Mouse (Mus musculus): ENCODE measurements around the gene Dyrk1a. TPM values are rescaled to one million over a fixed set of nuclear protein-coding genes. Genes with fewer than 3 reads are reported as not detected.

Dyrk1a gene
- polyA plus RNA-seq, 1 experiment: 25.5 TPM

DNA sequence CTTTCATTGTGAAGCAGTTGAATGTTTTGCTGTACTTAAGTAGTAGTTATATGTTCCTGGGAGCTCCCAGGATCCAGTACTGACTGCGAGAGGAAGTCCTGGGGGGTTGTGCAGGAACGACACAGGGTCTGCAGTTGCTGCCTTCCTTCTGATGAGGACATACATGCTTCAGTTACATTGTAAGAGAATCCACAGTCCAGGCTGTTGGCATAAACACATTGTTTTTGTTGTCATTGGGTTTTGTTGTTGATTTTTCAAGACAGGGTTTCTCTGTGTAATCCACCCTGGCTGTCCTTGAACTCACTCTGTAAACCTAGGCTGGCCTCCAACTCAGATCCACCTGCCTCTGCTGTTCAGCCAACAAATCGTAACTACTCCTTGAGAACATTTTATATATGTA lies 80.1 kb downstream of the Dyrk1a start:
- no peaks in the 10 kb centered on the region for H3K36me3 ChIP-seq (ENCODE audit: control insufficient read depth, insufficient read depth, low read length)
- H3K4me1 ChIP-seq (ENCODE audit: control insufficient read depth, insufficient read depth, low read length): peaks cover 11% of the 10 kb centered on the region; the same call in 1 of the 2 replicates
- H3K4me3 ChIP-seq (ENCODE audit: insufficient read depth, low read depth, low read length): no peak overlapping the region
- DNase-seq: no peak
- TF ChIP-seq POLR2A (IDR thresholded peaks at IDR 0.05; ENCODE audit: low read depth, low read length): no peak
- no peak for TF ChIP-seq CTCF (conservative IDR thresholded peaks at IDR 0.05; ENCODE audit: insufficient read depth, insufficient read length, low read depth, low read length)
- H3K27me3 ChIP-seq (replicated peaks; ENCODE audit: control insufficient read depth, insufficient read depth, low read length): no peaks in the 10 kb centered on the region
- 59% methylated on average over 3 of the region's 3 CpGs for WGBS
- H3K27ac ChIP-seq (ENCODE audit: insufficient read depth, low read depth, low read length): no peak overlapping the region

GRCm38 (mm10) chr16:94652091-94652713 lies 82.4 kb downstream of the Dyrk1a start:
- TF ChIP-seq POLR2A (IDR thresholded peaks at IDR 0.05; ENCODE audit: low read depth, low read length): no peak
- TF ChIP-seq CTCF (conservative IDR thresholded peaks at IDR 0.05; ENCODE audit: insufficient read depth, insufficient read length, low read depth, low read length): no peak
- WGBS: 51% methylated on average over 4 of the region's 4 CpGs
- no peak overlapping the region for H3K27ac ChIP-seq (ENCODE audit: insufficient read depth, low read depth, low read length)

GRCm38 (mm10) chr16:94655083-94655482 lies 85.3 kb downstream of the Dyrk1a start:
- Histone ChIP-seq H3K27ac (ENCODE audit: insufficient read depth, low read depth, low read length) (no peak overlapping the region), H3K27me3 (replicated peaks; ENCODE audit: control insufficient read depth, insufficient read depth, low read length) (no peaks in the 10 kb centered on the region), H3K4me1 (ENCODE audit: control insufficient read depth, insufficient read depth, low read length) (0 out of 2 replicates have a peak, but pooled peaks cover 3% of the 10 kb centered on the region), H3K36me3 (ENCODE audit: control insufficient read depth, insufficient read depth, low read length) (no peaks in the 10 kb centered on the region), H3K4me3 (ENCODE audit: insufficient read depth, low read depth, low read length) (no peak overlapping the region)
- 74% methylated on average over 6 of the region's 6 CpGs for WGBS
- TF ChIP-seq CTCF (conservative IDR thresholded peaks at IDR 0.05; ENCODE audit: insufficient read depth, insufficient read length, low read depth, low read length) (no peak), POLR2A (IDR thresholded peaks at IDR 0.05; ENCODE audit: low read depth, low read length) (no peak)
- no peak for DNase-seq

More at GRCm38 (mm10) chr16:94652091-94652713, 82.4 kb downstream of the Dyrk1a start:
- Histone ChIP-seq H3K36me3 (ENCODE audit: control insufficient read depth, insufficient read depth, low read length) (no peaks in the 10 kb centered on the region), H3K27me3 (replicated peaks; ENCODE audit: control insufficient read depth, insufficient read depth, low read length) (no peaks in the 10 kb centered on the region), H3K4me3 (ENCODE audit: insufficient read depth, low read depth, low read length) (no peak overlapping the region), H3K4me1 (ENCODE audit: control insufficient read depth, insufficient read depth, low read length) (0 out of 2 replicates have a peak, but pooled peaks cover 6% of the 10 kb centered on the region)
- DNase-seq: no peak

DNA sequence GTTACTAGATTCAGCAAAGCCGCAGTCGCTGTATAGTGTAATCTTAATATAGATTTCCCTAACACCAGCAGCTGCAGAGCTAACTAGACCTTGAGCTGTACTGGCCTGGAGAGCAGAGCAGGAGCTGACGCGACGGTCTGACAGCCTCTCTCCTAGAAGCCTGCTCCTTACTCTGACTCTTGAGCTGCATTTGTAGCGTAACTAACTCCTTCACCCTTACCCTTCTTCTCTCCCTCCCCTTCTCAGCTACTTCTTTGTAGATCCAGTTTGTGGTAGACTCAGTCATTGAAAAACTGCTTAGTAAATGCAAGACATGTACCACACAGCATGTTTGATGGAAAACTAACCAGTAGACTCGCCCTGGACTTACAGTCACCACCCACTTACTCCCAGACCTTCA lies 87.1 kb downstream of the Dyrk1a start:
- Histone ChIP-seq H3K27me3 (replicated peaks; ENCODE audit: control insufficient read depth, insufficient read depth, low read length) (no peaks in the 10 kb centered on the region), H3K4me3 (ENCODE audit: insufficient read depth, low read depth, low read length) (no peak overlapping the region), H3K27ac (ENCODE audit: insufficient read depth, low read depth, low read length) (no peak overlapping the region), H3K4me1 (ENCODE audit: control insufficient read depth, insufficient read depth, low read length) (0 out of 2 replicates have a peak, but pooled peaks cover 3% of the 10 kb centered on the region), H3K36me3 (ENCODE audit: control insufficient read depth, insufficient read depth, low read length) (no peaks in the 10 kb centered on the region)
- DNase-seq: no peak
- 67% methylated on average over 7 of the region's 7 CpGs for WGBS
- TF ChIP-seq CTCF (conservative IDR thresholded peaks at IDR 0.05; ENCODE audit: insufficient read depth, insufficient read length, low read depth, low read length): no peak
- no peak for TF ChIP-seq POLR2A (IDR thresholded peaks at IDR 0.05; ENCODE audit: low read depth, low read length)

DNA sequence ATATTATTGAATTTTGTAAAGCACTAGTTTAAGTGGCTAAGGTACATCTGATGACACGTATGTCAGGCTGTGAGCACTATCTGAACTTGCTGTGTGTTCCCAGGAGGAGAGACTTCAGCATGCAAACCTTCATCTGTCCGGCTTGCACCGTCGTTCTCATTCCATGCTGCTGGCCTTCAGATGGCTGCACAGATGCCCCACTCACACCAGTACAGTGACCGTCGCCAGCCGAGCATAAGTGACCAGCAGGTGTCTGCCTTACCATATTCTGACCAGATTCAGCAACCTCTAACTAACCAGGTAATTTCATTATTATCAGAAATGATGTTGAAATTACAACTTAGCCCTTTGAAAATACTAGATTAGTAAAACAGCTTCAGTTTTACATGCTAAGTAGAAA lies 89.6 kb downstream of the Dyrk1a start:
- Histone ChIP-seq H3K27ac (ENCODE audit: insufficient read depth, low read depth, low read length) (no peak overlapping the region), H3K4me1 (ENCODE audit: control insufficient read depth, insufficient read depth, low read length) (peaks cover 2% of the 10 kb centered on the region; the same call in 1 of the 2 replicates), H3K27me3 (replicated peaks; ENCODE audit: control insufficient read depth, insufficient read depth, low read length) (no peaks in the 10 kb centered on the region), H3K4me3 (ENCODE audit: insufficient read depth, low read depth, low read length) (no peak overlapping the region), H3K36me3 (ENCODE audit: control insufficient read depth, insufficient read depth, low read length) (no peaks in the 10 kb centered on the region)
- TF ChIP-seq CTCF (conservative IDR thresholded peaks at IDR 0.05; ENCODE audit: insufficient read depth, insufficient read length, low read depth, low read length): no peak
- DNase-seq: no peak
- WGBS: 89% methylated on average over 7 of the region's 7 CpGs

- 85% methylated on average over 8 of the region's 8 CpGs for WGBS
- Histone ChIP-seq H3K4me3 (ENCODE audit: insufficient read depth, low read depth, low read length) (no peak overlapping the region), H3K36me3 (ENCODE audit: control insufficient read depth, insufficient read depth, low read length) (no peaks in the 10 kb centered on the region), H3K27me3 (replicated peaks; ENCODE audit: control insufficient read depth, insufficient read depth, low read length) (no peaks in the 10 kb centered on the region), H3K27ac (ENCODE audit: insufficient read depth, low read depth, low read length) (no peak overlapping the region), H3K4me1 (ENCODE audit: control insufficient read depth, insufficient read depth, low read length) (peaks cover 2% of the 10 kb centered on the region; the same call in 1 of the 2 replicates)
- TF ChIP-seq POLR2A (IDR thresholded peaks at IDR 0.05; ENCODE audit: low read depth, low read length) (no peak), CTCF (conservative IDR thresholded peaks at IDR 0.05; ENCODE audit: insufficient read depth, insufficient read length, low read depth, low read length) (no peak)
- no peak for DNase-seq
Observed at GRCm38 (mm10) chr16:94660221-94660620, 90.4 kb downstream of the Dyrk1a start.

DNA sequence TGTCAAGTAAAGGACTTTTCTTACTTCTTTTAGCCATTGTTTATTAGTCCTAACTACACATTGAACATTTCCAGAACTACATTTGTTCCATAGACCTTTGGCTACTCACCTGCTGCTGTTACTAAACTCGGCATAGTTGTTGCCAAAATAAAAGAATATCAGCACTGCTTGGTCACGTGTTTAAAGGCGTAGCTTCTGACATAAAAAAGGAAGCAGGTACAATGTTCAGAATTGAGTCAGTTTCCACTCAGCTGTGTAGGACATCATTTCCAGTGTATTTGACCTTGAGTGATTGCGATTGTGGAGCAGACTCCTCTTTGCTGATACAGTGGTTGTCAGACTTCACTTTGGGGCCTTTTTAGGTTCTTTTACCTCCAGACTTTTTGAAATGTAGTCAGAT lies 97.7 kb downstream of the Dyrk1a start:
- Histone ChIP-seq H3K27me3 (replicated peaks; ENCODE audit: control insufficient read depth, insufficient read depth, low read length) (no peaks in the 10 kb centered on the region), H3K4me3 (ENCODE audit: insufficient read depth, low read depth, low read length) (no peak overlapping the region), H3K27ac (ENCODE audit: insufficient read depth, low read depth, low read length) (no peak overlapping the region), H3K36me3 (ENCODE audit: control insufficient read depth, insufficient read depth, low read length) (peaks cover 7% of the 10 kb centered on the region), H3K4me1 (ENCODE audit: control insufficient read depth, insufficient read depth, low read length) (peaks cover under 1% of the 10 kb centered on the region; the same call in 1 of the 2 replicates)
- DNase-seq: no peak
- TF ChIP-seq CTCF (conservative IDR thresholded peaks at IDR 0.05; ENCODE audit: insufficient read depth, insufficient read length, low read depth, low read length): no peak
- 55% methylated on average over 4 of the region's 4 CpGs for WGBS

All from kidney, adult 2 months (tissue).